Mouse (Mus musculus) midbrain, embryonic 10.5 days (tissue): ENCODE measurements around the gene Mrpl45. TPM values are rescaled to one million over a fixed set of nuclear protein-coding genes. Genes with fewer than 3 reads are reported as not detected.
"Not testable (repeated sequence)": the region's sequence is repeated elsewhere in the genome, so short reads cannot be mapped to it uniquely, and the experiment has no call there.

Source experiments
- DNase-seq: peaks from one replicate; pipeline ENCODE4 v3.0.0-alpha.2; 2017; ENCODE audit warnings: low spot score
- H3K27ac ChIP-seq: fragments of 300-500 bp; sonication (generic); replicated peaks from 2 replicates; pipeline ENCODE4 v1.5.1; 2016; ENCODE audit warnings: mild to moderate bottlenecking
- H3K27me3 ChIP-seq: fragments of 300-500 bp; sonication (generic); 2 replicates; pipeline ENCODE4 v1.6.1; 2016; ENCODE audit warnings: low read depth, mild to moderate bottlenecking; ENCODE audit not compliant: poor library complexity, severe bottlenecking
- H3K36me3 ChIP-seq: fragments of 300-500 bp; sonication (generic); 2 replicates; pipeline ENCODE4 v1.6.1; 2016; ENCODE audit warnings: mild to moderate bottlenecking, moderate library complexity
- H3K4me1 ChIP-seq: fragments of 300-500 bp; sonication (generic); 2 replicates; pipeline ENCODE4 v1.6.1; 2016
- H3K4me3 ChIP-seq: fragments of 300-500 bp; sonication (generic); 2 replicates; pipeline ENCODE4 v1.5.1; 2016; ENCODE audit warnings: mild to moderate bottlenecking, moderate library complexity
- H3K9me3 ChIP-seq: fragments of 300-500 bp; sonication (generic); replicated peaks from 2 replicates; pipeline ENCODE4 v1.6.1; 2016; ENCODE audit warnings: mild to moderate bottlenecking
- WGBS: fragments of 180-500 bp; shearing (Covaris S2); methylation state at CpG from one replicate; pipeline ENCODE4 v1.1.7; 2016; 5-methylcytosine and 5-hydroxymethylcytosine counted together
- polyA plus RNA-seq: library from polyadenylated mRNA; unstranded; fragments of >200 nt; fragmentation: Nextera tagmentation; extraction: Ambion mirVana; gene quantifications from 2 replicates; pipeline ENCODE4 v1.2.1, GENCODE M21; 2016

The Mrpl45 gene
- polyA plus RNA-seq, 1 experiment from 2014 or later: 69.5 TPM

DNA sequence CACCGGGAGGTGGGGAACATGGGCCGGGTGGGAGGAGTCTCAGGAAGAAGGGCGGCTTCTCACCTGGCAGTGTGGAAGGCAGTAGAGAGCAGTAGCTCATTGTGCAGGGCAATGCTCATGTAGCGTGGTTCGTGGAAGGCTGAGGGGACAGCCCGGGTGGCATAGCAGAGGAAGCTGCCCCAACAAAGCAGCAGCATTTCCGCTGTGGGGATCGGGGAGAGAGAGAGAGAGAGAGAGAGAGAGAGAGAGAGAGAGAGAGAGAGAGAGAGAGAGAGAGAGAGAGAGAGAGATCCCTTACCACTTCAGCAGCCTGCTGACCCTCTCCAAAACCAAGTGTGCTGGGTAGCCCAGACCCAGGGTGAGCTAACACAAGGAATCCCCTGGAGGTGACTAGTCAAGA lies 27.7 kb downstream of the Mrpl45 start:
- H3K27me3 ChIP-seq: peaks cover 35% of the 10 kb centered on the region
- H3K36me3 ChIP-seq: no peaks in the 10 kb centered on the region
- H3K27ac ChIP-seq: no peak overlapping the region
- peaks cover 23% of the 10 kb centered on the region for H3K4me1 ChIP-seq
- DNase-seq: no peak
- no peaks in the 10 kb centered on the region for H3K9me3 ChIP-seq
- H3K4me3 ChIP-seq: no peak overlapping the region
- WGBS: 46% methylated on average over 8 of the region's 8 CpGs

DNA sequence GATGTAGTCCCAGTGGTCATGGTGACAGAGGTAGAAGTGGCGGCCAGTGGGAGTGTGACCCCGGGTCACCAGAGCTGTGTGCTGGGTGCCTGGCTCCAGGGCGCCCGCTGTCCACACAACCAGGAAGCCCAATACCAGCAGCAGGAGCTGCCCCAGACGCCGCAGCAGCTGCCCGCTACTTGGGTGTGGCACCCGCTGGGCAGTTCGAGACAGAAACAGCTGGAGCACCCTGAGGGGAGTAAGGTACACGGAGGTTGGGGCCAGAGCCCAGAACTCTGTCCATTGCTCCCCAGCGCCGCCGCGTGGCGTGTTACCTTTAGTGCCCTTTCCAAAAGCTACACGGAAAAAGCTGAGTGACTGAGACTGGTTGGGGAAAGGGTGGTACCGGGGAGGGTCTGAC lies 28.1 kb downstream of the Mrpl45 start:
- H3K27ac ChIP-seq: no peak overlapping the region
- peaks cover 30% of the 10 kb centered on the region for H3K27me3 ChIP-seq
- WGBS: 32% methylated on average over 17 of the region's 17 CpGs
- 0 out of 2 replicates have a peak overlapping the region, but pooled peaks have one; percentile 14 for H3K4me3 ChIP-seq
- no peaks in the 10 kb centered on the region for H3K36me3 ChIP-seq
- no peaks in the 10 kb centered on the region for H3K9me3 ChIP-seq
- H3K4me1 ChIP-seq: peaks cover 18% of the 10 kb centered on the region
- DNase-seq: no peak

DNA sequence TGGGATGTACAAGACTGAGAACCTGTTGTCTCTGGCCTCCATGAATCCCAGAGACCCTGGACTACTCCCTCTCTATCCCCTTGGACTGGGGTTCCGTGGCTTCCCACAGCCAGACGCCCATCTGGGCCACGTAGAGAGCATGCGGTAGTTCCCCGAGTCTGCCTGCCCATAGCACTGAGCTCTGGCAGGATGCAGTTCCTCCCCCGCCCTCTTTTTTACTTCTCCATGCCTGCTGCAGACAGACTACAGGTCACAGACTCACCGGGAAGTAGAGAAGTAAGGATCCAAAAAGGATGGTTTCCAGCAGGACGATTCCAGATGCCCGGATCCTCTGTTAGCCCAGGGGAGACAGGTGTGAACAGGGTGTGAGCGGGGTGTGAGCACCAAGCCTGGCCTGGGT lies 29.9 kb downstream of the Mrpl45 start:
- peak; percentile 10 for DNase-seq
- H3K9me3 ChIP-seq: no peaks in the 10 kb centered on the region
- H3K4me3 ChIP-seq: no peak overlapping the region
- H3K36me3 ChIP-seq: no peaks in the 10 kb centered on the region
- WGBS: 85% methylated on average over 10 of the region's 10 CpGs
- H3K27me3 ChIP-seq: peaks cover 24% of the 10 kb centered on the region
- H3K27ac ChIP-seq: no peak overlapping the region
- peaks cover 27% of the 10 kb centered on the region for H3K4me1 ChIP-seq

DNA sequence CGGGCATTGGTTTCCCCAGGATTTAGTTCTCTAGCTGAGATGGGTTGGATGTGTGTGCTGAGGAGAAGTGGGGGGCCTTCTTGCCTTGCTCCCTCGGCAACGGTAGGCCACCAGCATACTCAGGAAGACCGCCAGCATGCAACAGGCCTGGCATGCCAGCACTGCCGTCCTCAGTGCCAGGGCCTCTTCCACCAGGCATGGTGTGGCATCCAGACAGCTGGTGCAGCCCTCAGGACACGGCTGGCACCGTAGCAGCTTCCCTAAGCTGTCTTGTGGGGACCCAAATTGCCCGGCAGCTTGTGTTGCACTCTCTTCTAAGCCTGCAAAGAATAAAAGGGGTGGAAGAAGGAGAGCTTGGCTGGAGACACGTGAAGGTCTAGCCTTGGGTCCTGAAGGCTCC lies 30.9 kb downstream of the Mrpl45 start:
- no peaks in the 10 kb centered on the region for H3K9me3 ChIP-seq
- no peak overlapping the region for H3K4me3 ChIP-seq
- peaks cover 30% of the 10 kb centered on the region for H3K27me3 ChIP-seq
- no peaks in the 10 kb centered on the region for H3K36me3 ChIP-seq
- 89% methylated on average over 9 of the region's 9 CpGs for WGBS
- H3K4me1 ChIP-seq: peaks cover 36% of the 10 kb centered on the region
- no peak overlapping the region for H3K27ac ChIP-seq
- no peak for DNase-seq

DNA sequence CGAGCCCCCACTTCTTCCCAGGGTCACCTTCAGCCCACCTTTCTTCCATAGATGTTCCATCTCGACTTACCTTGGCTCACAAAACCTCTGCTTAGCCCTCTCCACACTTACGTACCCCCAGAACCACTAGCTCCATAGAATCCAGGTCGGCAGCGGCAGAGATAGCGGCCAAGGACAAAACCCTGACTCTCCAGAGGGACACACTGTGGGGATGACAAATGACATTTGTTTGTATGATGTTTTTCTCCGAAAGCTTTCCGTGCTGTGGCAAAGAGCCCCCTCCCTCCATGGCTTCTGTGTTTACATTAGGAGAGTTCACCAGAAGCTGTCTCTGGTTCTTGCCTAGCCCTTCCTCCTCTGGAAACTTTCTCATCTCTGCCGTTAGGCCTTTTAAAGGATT lies 31.8 kb downstream of the Mrpl45 start:
- Histone ChIP-seq H3K9me3 (no peaks in the 10 kb centered on the region), H3K4me1 (peaks cover 45% of the 10 kb centered on the region), H3K27ac (no peak overlapping the region), H3K27me3 (peaks cover 32% of the 10 kb centered on the region), H3K36me3 (no peaks in the 10 kb centered on the region), H3K4me3 (no peak overlapping the region)
- no peak for DNase-seq
- WGBS: 89% methylated on average over 9 of the region's 9 CpGs

DNA sequence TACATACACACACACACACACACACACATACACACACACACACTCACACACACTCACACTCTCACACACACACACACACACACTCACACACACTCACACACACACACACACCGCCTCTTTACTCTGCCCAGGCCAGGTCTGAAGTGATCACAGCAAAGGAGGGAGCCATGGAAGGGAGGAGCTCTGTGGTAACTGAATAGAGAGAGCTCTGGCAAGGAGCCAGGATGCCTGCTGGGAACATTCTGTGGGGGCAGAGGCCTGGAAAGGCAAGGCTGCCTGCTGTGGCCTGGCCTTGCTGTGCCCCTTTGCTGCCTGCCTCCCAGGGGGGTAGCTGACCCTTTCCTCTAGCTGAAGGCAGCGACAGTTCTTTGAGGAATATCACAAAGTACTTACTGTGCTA lies 34.5 kb downstream of the Mrpl45 start:
- Histone ChIP-seq H3K4me3 (no peak overlapping the region), H3K4me1 (peaks cover 33% of the 10 kb centered on the region), H3K9me3 (no peaks in the 10 kb centered on the region), H3K36me3 (no peaks in the 10 kb centered on the region), H3K27me3 (peaks cover 15% of the 10 kb centered on the region; the same call in 1 of the 2 replicates), H3K27ac (peak overlapping the region; percentile 67)
- DNase-seq: peak; percentile 39
- WGBS: 25% methylated on average over 2 of the region's 2 CpGs

DNA sequence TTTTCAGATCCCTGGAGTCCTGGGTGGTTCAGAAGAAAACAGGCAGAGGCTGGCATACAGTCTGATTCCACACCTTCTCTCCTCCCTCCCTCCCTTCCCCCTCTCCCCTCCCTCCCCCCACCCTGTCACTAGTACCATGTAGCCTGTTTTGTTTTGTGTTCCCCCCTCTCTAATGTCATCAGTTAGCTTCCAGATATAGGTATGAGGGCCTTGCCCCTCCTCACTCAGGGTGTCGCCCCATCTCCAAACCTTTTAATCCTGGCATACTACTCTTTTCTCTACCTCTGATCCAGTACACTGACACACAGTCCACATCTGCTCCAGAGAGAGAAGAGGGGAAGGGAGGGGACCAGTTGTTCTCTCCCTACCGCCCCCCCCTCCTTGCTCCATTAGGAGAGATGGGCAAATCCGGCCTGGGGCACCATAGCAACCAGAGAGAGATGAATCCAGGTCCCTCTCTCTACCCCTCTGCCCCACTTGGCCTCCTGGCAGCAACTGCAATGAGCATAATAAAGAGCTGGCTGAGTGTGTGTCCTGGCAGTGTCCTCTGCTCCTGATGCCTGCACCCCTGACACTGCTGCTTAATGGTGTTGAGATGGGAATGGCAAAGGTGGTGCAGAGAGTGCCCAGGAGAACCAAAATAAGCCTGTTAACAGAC lies 36.6 kb downstream of the Mrpl45 start, which contains the start of gene Gpr179:
Gene Gpr179, minus strand, starts transcription at position 51 of the 658 bp plus-strand sequence.
- H3K9me3 ChIP-seq: no peaks in the 10 kb centered on the region
- H3K27me3 ChIP-seq: 0 out of 2 replicates have a peak, but pooled peaks cover 8% of the 10 kb centered on the region
- H3K27ac ChIP-seq: 0 out of 2 replicates have a peak within 1 kb of the TSS, but pooled peaks have one; percentile 13
- no peak within 1 kb of the TSS for H3K4me3 ChIP-seq
- H3K36me3 ChIP-seq: no peaks in the 10 kb centered on the region
- peaks cover 31% of the 10 kb centered on the region for H3K4me1 ChIP-seq
- DNase-seq: no peak
- WGBS: 67% methylated on average over 3 of the region's 3 CpGs

DNA sequence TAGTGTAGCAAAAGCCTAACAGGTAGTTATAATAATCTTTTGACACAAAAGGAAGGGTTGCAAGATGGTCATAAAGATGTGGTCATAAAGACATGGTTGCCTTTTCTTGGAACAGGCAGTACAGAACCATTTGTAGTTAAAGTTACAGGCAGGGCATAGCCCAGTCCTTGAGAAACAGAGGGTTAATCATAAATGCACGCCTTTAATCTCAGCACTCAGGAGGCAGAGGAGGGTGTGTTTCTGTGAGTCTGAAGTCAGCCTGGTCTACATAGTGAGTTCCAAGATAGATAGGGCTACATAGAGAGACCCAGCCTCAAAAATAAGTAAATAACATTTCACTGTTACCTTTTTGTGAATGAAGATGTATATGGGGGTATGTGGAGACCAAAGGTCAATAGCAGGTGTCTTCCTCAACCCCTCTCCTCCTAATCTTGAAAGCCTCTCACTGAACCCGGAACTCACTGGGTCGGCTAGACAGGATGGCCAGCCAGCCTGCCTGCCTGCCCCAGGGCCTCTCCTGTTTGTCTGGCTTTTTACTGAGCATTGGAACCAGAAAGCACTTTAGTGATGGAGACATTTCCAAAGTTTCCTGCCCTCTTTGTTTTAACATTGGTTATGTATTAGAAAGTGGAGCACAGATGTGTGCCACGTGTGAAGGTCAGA lies 37.5 kb downstream of the Mrpl45 start:
- Histone ChIP-seq H3K4me3 (no peak overlapping the region), H3K9me3 (no peaks in the 10 kb centered on the region), H3K27me3 (0 out of 2 replicates have a peak, but pooled peaks cover 8% of the 10 kb centered on the region), H3K4me1 (peaks cover 31% of the 10 kb centered on the region), H3K36me3 (no peaks in the 10 kb centered on the region), H3K27ac (no peak overlapping the region)
- no peak for DNase-seq
- WGBS: 83% methylated on average over 4 of the region's 4 CpGs

DNA sequence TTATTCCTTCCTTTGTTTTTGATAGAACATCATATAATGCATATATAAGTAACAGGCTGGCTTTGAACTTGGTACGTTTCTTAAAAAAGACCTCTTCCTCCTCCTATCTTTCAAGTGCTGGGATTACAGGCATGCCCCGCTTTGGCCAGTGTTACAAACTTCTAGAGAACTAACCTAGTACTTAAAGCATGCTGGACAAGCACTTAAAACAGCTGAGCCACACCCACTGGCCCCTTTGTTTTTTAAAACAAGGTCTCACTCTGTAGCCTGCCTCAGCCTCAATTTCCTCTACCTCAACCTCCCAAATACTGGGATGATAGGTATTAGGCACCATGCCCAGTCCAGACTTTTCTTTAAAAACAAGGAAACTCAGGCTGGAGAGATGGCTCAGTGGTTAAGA lies 39.1 kb downstream of the Mrpl45 start:
- 85% methylated on average over 2 of the region's 2 CpGs for WGBS
- no peak overlapping the region for H3K4me3 ChIP-seq
- H3K9me3 ChIP-seq: no peaks in the 10 kb centered on the region
- H3K4me1 ChIP-seq: peaks cover 28% of the 10 kb centered on the region
- DNase-seq: no peak
- no peak overlapping the region for H3K27ac ChIP-seq
- H3K27me3 ChIP-seq: 0 out of 2 replicates have a peak, but pooled peaks cover 8% of the 10 kb centered on the region
- no peaks in the 10 kb centered on the region for H3K36me3 ChIP-seq

DNA sequence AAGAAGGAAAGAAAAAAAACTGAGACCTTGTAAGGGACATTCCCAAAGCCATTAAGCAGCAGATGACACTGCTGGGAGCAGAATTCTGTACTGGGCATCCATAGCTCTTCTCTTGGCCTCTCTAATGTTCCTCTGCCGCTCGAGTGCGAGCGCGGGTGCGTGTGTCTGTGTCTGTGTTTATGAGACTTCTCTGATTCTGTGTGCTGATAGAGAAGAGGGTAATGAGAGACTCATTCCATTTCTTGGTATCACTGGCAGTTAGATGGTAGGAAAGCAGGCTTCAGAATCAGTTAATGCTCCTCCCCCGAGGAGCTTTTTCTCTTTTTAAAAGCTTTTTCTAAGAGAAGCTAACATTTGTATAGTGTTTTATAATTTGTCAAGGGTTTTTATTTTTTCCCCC lies 39.7 kb downstream of the Mrpl45 start:
- Histone ChIP-seq H3K9me3 (no peaks in the 10 kb centered on the region), H3K4me3 (no peak overlapping the region), H3K4me1 (peaks cover 22% of the 10 kb centered on the region), H3K36me3 (no peaks in the 10 kb centered on the region), H3K27ac (no peak overlapping the region), H3K27me3 (0 out of 2 replicates have a peak, but pooled peaks cover 8% of the 10 kb centered on the region)
- no peak for DNase-seq
- whole genome bisulfite sequencing: 93% methylated on average over 7 of the region's 7 CpGs

DNA sequence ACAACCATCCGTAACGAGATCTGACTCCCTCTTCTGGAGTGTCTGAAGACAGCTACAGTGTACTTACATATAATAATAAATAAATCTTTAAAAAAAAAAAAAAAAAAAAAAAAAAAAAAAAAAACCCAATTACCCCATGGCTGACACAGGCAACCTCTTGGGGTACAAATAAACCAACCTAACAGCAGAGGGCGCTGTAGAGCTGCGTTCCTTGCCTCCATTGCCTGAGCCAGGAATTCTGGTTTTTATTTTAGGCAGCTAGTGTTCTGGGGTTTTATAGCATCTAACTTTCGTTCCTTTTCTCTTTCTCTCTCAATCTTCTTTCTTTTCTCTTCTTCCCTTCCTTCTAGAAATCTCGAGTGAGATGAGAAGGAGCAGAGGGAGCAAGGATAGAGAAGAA lies 42.1 kb downstream of the Mrpl45 start:
- 14% methylated on average over 4 of the region's 6 CpGs for WGBS
- not testable (repeated sequence) for H3K27me3 ChIP-seq, H3K4me3 ChIP-seq, H3K27ac ChIP-seq, H3K9me3 ChIP-seq, H3K4me1 ChIP-seq, H3K36me3 ChIP-seq
- peak; percentile 57 for DNase-seq

DNA sequence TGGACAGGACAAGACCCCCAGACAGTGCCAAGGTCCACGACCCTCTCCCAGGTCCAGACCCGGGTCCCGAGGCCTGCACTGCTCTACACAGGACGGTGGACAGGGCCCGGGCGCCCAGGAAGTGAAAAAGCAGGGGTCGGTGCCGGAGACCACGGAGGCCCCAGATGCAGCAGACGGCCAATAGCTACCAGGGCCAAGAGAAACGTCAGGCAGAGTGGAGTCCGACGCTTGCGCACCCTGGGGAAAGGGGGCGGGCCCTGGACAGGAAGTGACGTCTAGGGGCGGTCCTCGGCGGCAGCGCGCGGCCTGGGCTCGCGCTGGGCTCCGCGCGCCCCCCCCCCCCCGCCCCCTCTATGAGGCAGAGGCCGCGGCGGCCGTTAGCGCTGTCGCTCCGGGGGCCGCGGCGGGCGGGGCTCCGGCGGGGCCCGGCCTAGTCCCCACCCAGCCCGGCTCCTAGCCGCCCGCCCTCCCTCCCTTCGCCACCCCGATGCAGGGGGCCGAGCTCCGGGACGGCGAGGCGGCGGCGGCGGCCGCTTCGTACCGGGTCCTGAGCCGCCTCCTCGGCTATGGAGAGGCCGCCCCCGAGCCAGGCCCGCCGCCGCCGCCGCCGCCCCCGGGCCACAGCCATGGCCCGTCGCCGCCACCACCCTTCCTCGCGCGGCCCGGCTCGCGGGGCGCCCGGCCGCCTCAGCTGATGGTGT lies 46.6 kb downstream of the Mrpl45 start, which contains the start of gene Socs7:
Gene Socs7, plus strand, starts transcription at position 604 of the 701 bp plus-strand sequence.
- peak; percentile 94 for DNase-seq
- Histone ChIP-seq H3K27me3 (no peaks in the 10 kb centered on the region), H3K9me3 (no peaks in the 10 kb centered on the region), H3K27ac (peak within 1 kb of the TSS; percentile 94), H3K4me1 (peaks cover 35% of the 10 kb centered on the region), H3K36me3 (0 out of 2 replicates have a peak, but pooled peaks cover 1% of the 10 kb centered on the region), H3K4me3 (peak within 1 kb of the TSS; percentile 100)
- under 1% methylated on average over 55 of the region's 81 CpGs for WGBS

DNA sequence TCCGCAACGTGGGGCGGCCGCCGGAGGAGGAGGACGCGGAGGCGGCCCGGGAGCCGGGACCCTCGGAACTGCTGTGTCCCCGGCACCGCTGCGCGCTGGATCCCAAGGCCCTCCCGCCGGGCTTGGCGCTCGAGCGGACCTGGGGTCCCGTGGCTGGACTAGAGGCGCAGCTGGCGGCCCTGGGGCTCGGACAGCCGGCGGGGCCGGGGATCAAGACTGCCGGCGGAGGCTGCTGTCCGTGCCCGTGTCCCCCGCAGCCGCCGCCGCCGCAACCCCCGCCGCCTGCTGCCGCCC lies 47.1 kb downstream of the Mrpl45 start:
- H3K27me3 ChIP-seq: no peaks in the 10 kb centered on the region
- peak overlapping the region; percentile 100 for H3K4me3 ChIP-seq
- peaks cover 35% of the 10 kb centered on the region for H3K4me1 ChIP-seq
- 0 out of 2 replicates have a peak, but pooled peaks cover 4% of the 10 kb centered on the region for H3K36me3 ChIP-seq
- H3K27ac ChIP-seq: peak overlapping the region; percentile 94
- H3K9me3 ChIP-seq: no peaks in the 10 kb centered on the region
- under 1% methylated on average over 38 of the region's 39 CpGs for WGBS
- no peak for DNase-seq
